Mouse (Mus musculus) liver, adult 2 months (tissue): Measurements from ENCODE around the gene Baz2b.

ENCODE experiments used
- CTCF ChIP-seq: fragments of 200-500 bp; IDR thresholded peaks from 2 replicates; pipeline ENCODE4 v1.5.1; 2011; ENCODE audit warnings: low read depth, low read length, control low read depth
- POLR2A ChIP-seq: fragments of 200-500 bp; IDR thresholded peaks from 2 replicates; pipeline ENCODE4 v1.6.1; 2011; ENCODE audit warnings: low read length, control low read depth; ENCODE audit not compliant: insufficient read depth; ENCODE audit errors: extremely low read depth

DNA sequence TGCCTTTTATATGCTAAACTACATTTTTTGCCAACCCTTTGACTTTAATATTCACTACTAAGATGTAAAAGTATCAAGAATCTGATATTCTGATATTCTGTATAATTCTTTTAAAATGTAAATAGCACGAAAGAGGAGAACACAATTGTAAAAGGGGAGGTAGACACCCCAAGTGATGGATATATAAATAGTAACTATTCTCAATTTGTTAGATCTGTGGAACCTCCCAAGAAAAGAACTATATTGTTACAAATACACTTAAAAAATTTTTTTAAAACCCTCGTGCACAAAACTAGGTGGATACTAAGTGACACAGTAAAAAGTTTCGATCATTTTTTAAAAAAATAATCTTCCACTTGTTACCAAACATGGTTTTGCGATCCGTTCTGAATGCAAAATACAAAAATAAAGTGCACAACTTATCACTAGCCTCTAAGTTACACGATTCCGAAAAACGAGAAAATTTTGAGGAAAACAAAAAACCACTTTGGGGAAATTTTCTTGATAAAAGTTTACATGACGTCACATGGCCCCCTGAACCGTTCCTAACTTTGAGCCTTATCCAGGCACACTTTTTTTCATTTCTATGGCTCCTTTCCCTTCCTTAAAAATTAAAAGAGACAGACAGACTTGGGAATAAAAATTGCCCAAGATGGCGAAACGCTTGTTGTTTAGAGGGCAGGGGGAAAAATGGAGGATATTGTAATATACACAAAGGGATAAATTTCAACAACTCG is 85.6 kb downstream of the Baz2b start:
- TF ChIP-seq CTCF (no peak), POLR2A (no peak)
